Mouse (Mus musculus): ENCODE measurements around the gene Mrpl48.

Mrpl48 gene

GRCm38 (mm10) chr7:100535831-100536230 is 72.3 kb downstream of the Mrpl48 start:
- in situ Hi-C loops (cut with MseI, MboI), result no loop called here

GRCm38 (mm10) chr7:100534216-100534615 is 73.9 kb downstream of the Mrpl48 start:
- in situ Hi-C loops (cut with MseI, MboI), result no loop called here

- in situ Hi-C loops (cut with MseI, MboI), result no loop called here
Measured at GRCm38 (mm10) chr7:100533503-100533902, 74.6 kb downstream of the Mrpl48 start.

- in situ Hi-C loops (cut with MseI, MboI), result no loop called here
Measured at GRCm38 (mm10) chr7:100530766-100531165, 77.3 kb downstream of the Mrpl48 start.

GRCm38 (mm10) chr7:100524669-100525068 is 83.4 kb downstream of the Mrpl48 start:
- in situ Hi-C loops (cut with MseI, MboI), result no loop called here

GRCm38 (mm10) chr7:100522222-100522621 is 85.9 kb downstream of the Mrpl48 start:
- in situ Hi-C loops (cut with MseI, MboI), result no loop called here

- in situ Hi-C loops (cut with MseI, MboI), result no loop called here
Measured at GRCm38 (mm10) chr7:100520663-100521285, 87.3 kb downstream of the Mrpl48 start.

GRCm38 (mm10) chr7:100520204-100520603 is 87.9 kb downstream of the Mrpl48 start:
- in situ Hi-C loops (cut with MseI, MboI), result no loop called here

- in situ Hi-C loops (cut with MseI, MboI), result no loop called here
Measured at GRCm38 (mm10) chr7:100514573-100514972, 93.5 kb downstream of the Mrpl48 start, which contains the start of gene Dnajb13. TSS of gene Dnajb13 (minus strand) at chr7:100514960.

- in situ Hi-C loops (cut with MseI, MboI), result no loop called here
Measured at GRCm38 (mm10) chr7:100511602-100512001, 96.5 kb downstream of the Mrpl48 start.

- in situ Hi-C loops (cut with MseI, MboI), result no loop called here
Measured at GRCm38 (mm10) chr7:100508670-100509069, 99.4 kb downstream of the Mrpl48 start.

GRCm38 (mm10) chr7:100506494-100506893 is 101.6 kb downstream of the Mrpl48 start:
- in situ Hi-C loops (cut with MseI, MboI), result no loop called here

GRCm38 (mm10) chr7:100504740-100505487 is 103.2 kb downstream of the Mrpl48 start:
- in situ Hi-C loops (cut with MseI, MboI), result no loop called here

GRCm38 (mm10) chr7:100503076-100503475 is 105.0 kb downstream of the Mrpl48 start:
- in situ Hi-C loops (cut with MseI, MboI), result no loop called here

- in situ Hi-C loops (cut with MseI, MboI), result no loop called here
Measured at GRCm38 (mm10) chr7:100502374-100502922, 105.7 kb downstream of the Mrpl48 start.

GRCm38 (mm10) chr7:100501844-100502373 is 106.2 kb downstream of the Mrpl48 start:
- in situ Hi-C loops (cut with MseI, MboI), result no loop called here

- in situ Hi-C loops (cut with MseI, MboI), result no loop called here
Measured at GRCm38 (mm10) chr7:100501027-100501843, 106.9 kb downstream of the Mrpl48 start.

GRCm38 (mm10) chr7:100500276-100500977 is 107.7 kb downstream of the Mrpl48 start:
- in situ Hi-C loops (cut with MseI, MboI), result no loop called here

GRCm38 (mm10) chr7:100499465-100499864 is 108.6 kb downstream of the Mrpl48 start:
- in situ Hi-C loops (cut with MseI, MboI), result no loop called here

- in situ Hi-C loops (cut with MseI, MboI), result no loop called here
Measured at GRCm38 (mm10) chr7:100497982-100498381, 110.1 kb downstream of the Mrpl48 start.

- in situ Hi-C loops (cut with MseI, MboI), result no loop called here
Measured at GRCm38 (mm10) chr7:100497402-100497801, 110.7 kb downstream of the Mrpl48 start.
